Mouse (Mus musculus): ENCODE data around the gene Dlat.

The Dlat gene

GRCm38 (mm10) chr9:50593544-50593943, 66.0 kb downstream of the Dlat start:
- no peak for DNase-seq (ENCODE audit: low spot score in 2 of 2)

GRCm38 (mm10) chr9:50592955-50593354, 66.6 kb downstream of the Dlat start:
- no peak for DNase-seq (ENCODE audit: low spot score in 2 of 2)

GRCm38 (mm10) chr9:50590856-50591518, 68.6 kb downstream of the Dlat start:
- DNase-seq (ENCODE audit: low spot score in 2 of 2) = no peak

DNA sequence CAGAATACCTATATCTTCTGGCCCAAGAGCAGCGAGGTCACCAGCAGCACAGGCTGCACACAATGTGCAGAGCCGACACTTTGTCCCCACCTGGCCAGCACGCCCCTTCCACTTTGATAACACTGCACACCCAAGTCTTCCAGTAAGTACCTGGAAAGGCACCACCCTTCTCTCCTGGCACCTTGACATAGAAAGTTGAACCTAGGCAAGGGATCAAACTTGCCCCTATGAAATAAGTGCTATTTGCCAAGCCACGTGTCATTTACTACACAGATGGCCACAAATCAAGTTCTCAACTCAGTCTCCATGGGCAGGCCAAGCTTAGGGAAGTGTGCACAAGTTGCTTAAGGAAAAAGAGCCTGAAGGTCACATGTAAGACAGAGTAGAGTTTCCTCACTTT, 72.6 kb downstream of the Dlat start:
- DNase-seq (ENCODE audit: low spot score in 2 of 2) = no peak

DNA sequence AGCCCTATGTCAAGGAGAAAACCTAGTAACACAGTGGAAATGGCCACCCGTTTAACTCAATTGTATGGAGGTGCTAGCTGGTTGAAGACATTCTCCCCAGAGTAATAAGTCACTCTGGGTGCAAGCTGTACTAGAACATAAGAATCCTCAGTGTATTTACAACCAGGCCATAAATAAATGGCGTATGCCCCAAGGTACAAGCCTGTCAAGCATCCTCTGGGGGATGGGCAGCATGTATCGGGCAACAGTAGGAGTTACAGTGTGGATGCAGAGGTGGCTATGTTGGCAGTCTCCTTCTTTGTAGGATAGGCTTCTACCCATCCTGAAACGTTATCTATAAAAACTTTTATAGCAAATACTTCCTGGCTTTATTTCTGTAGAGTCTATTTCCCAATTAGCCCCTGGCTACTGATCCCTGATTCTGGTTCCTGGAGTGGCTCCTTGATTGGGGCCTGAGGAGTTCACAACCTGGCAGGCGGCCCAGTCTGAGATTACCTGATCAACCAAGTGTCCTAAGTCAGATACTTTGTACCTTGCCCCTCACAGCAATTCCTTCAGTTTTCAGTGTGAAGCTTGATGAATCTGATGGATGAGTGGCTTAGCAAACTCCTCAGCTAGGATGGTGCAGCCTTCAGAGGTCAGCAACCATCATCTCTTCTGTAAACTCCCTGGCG, 74.3 kb downstream of the Dlat start:
- no peak for DNase-seq (ENCODE audit: low spot score in 2 of 2)

All from right cerebral cortex, adult 2 months (tissue).